In genomic region chr15:97917994-97918393, GRCm38 (mm10) we compare ENCODE assay signal across 1 mouse cellular context.
TF ChIP-seq lines count a peak whose summit lies in the region.

No protein-coding gene starts in this region.

TF ChIP-seq in CH12.LX, 34 proteins besides CTCF, POLR2A, EP300 and RAD21 (continued from another document):
- TF ChIP-seq MAZ (IDR thresholded peaks at IDR 0.05; ENCODE audit: low read depth, low read length) (no peak), ZKSCAN1 (IDR thresholded peaks at IDR 0.05; ENCODE audit: borderline replicate concordance, low read depth, low read length) (no peak), CHD2 (IDR thresholded peaks at IDR 0.05; ENCODE audit: low read length) (no peak), UBTF (IDR thresholded peaks at IDR 0.05; ENCODE audit: low read depth, low read length) (no peak)
